ENCODE assay signal across 12 mouse cellular contexts in the genomic region with DNA sequence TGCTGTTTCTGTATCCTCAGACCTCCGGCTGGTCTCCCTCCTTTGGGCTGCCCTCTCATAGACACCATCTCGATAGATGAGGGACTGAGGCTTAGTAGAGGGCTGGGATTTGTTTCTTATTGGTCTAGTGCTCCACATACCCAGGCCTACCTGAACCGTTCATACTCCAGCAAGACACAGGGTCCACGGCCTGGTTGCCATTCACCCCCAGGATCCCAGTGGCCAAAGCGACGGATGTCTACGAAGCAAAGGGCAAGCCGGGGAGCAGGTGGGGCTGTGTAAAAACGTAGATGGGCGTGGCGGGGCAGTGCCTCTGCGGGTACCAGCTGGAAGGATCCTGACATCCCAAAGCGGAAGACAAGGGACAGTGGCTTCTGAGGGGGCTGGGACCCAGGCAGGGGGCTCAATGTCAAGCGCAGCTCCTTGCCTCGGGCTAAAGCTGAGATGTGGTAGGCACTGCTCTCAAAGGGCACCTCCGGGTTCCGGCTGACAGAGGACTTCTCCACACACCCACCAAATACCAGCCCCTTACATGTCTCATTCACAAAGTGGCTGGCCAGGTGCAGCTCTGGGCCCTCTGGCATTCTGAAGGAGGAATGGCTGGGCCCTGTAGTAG. TPM values are rescaled to one million over a fixed set of nuclear protein-coding genes. Genes with fewer than 3 reads are reported as not detected.
DNase-seq lines count a peak whose midpoint lies in the region; ATAC-seq and TF ChIP-seq lines count a peak whose summit lies in the region.
"Had no signal": no experiment of that assay in that cellular context is flagged by ENCODE, and none has a peak within 500 bp of the region (broad histone marks: within the 10 kb centered on the region; RNA-seq: fewer than 3 reads in every experiment).

No protein-coding gene starts in this region.

- no peak for TF ChIP-seq CTCF in lung, embryonic 14.5 days (IDR thresholded peaks at IDR 0.05; ENCODE audit: low read depth)
- no peak for TF ChIP-seq CTCF in lung, adult 2 months (IDR thresholded peaks at IDR 0.05; ENCODE audit: insufficient read depth, low read length)

- DNase-seq in lung, embryonic 14.5 days = no peak
- no peak for DNase-seq in lung, adult 2 months
- DNase-seq in midbrain, embryonic 14.5 days = no peak
- DNase-seq in frontal cortex, postnatal 36 days (ENCODE audit: low spot score in 2 of 2) = no peak
- no peak for DNase-seq in layer of hippocampus, adult 8-10 months (ENCODE audit: low spot score in 2 of 2)
- DNase-seq: kidney, adult 8-10 months; right cerebral cortex, postnatal 25 days; thymus, postnatal 36 days had no signal

- ATAC-seq in heart, embryonic 11.5 days (replicated peaks; ENCODE audit: insufficient number of reproducible peaks, low FRiP score, low TSS enrichment) = no peak
- no peak for ATAC-seq in heart, embryonic 12.5 days (ENCODE audit: insufficient number of reproducible peaks, low FRiP score)
- ATAC-seq in lung, embryonic 14.5 days (ENCODE audit: insufficient read depth) = no peak
- ATAC-seq in embryonic facial prominence, embryonic 13.5 days (ENCODE audit: insufficient number of reproducible peaks, insufficient read depth, low FRiP score, low TSS enrichment, low read depth) = no peak
- no peak for ATAC-seq in midbrain, embryonic 14.5 days (ENCODE audit: low FRiP score, low TSS enrichment)

- peak overlapping the region; percentile 89; the same call in 1 of the 2 replicates for H3K4me2 ChIP-seq in heart, embryonic 11.5 days
- no peak overlapping the region; the same call in 1 of the 2 replicates for H3K4me2 ChIP-seq in heart, embryonic 12.5 days
- peak overlapping the region; percentile 78 for H3K4me2 ChIP-seq in lung, embryonic 14.5 days
- H3K4me2 ChIP-seq in embryonic facial prominence, embryonic 13.5 days = peak overlapping the region; percentile 68
- peak overlapping the region; percentile 72 for H3K4me2 ChIP-seq in midbrain, embryonic 14.5 days (ENCODE audit: low read length)

- H3K9ac ChIP-seq in heart, embryonic 11.5 days (ENCODE audit: low read depth, low read length) = peak overlapping the region; percentile 82; the same call in 1 of the 2 replicates
- no peak overlapping the region for H3K9ac ChIP-seq in heart, embryonic 12.5 days
- no peak overlapping the region for H3K9ac ChIP-seq in lung, embryonic 14.5 days
- H3K9ac ChIP-seq in embryonic facial prominence, embryonic 13.5 days = 0 out of 2 replicates have a peak overlapping the region, but pooled peaks have one; percentile 72
- peak overlapping the region; percentile 67; the same call in 1 of the 2 replicates for H3K9ac ChIP-seq in midbrain, embryonic 14.5 days (replicated peaks; ENCODE audit: low read length)

- no peak overlapping the region for H3K27ac ChIP-seq in heart, embryonic 11.5 days (ENCODE audit: low read depth, low read length)
- no peak overlapping the region for H3K27ac ChIP-seq in heart, embryonic 12.5 days (ENCODE audit: poor library complexity, severe bottlenecking)
- H3K27ac ChIP-seq in lung, embryonic 14.5 days (ENCODE audit: low read depth) = no peak overlapping the region
- no peak overlapping the region for H3K27ac ChIP-seq in embryonic facial prominence, embryonic 13.5 days
- no peak overlapping the region for H3K27ac ChIP-seq in midbrain, embryonic 14.5 days (replicated peaks; ENCODE audit: low read depth, low read length)

- WGBS in heart, embryonic 11.5 days (ENCODE audit: insufficient replicate concordance) = 84% methylated on average over 17 of the region's 17 CpGs
- 81% methylated on average over 17 of the region's 17 CpGs for WGBS in heart, embryonic 12.5 days
- 82% methylated on average over 17 of the region's 17 CpGs for WGBS in lung, embryonic 14.5 days
- WGBS in lung, adult 2 months = 88% methylated on average over 17 of the region's 17 CpGs
- 81% methylated on average over 16 of the region's 17 CpGs for WGBS in embryonic facial prominence, embryonic 13.5 days
- WGBS in midbrain, embryonic 14.5 days = 85% methylated on average over 17 of the region's 17 CpGs

- no peak overlapping the region for H3K4me3 ChIP-seq in heart, embryonic 11.5 days (ENCODE audit: low read depth, low read length)
- no peak overlapping the region for H3K4me3 ChIP-seq in heart, embryonic 12.5 days
- H3K4me3 ChIP-seq in lung, embryonic 14.5 days (ENCODE audit: low read depth, low read length) = 0 out of 2 replicates have a peak overlapping the region, but pooled peaks have one; percentile 48
- no peak overlapping the region for H3K4me3 ChIP-seq in lung, adult 2 months (replicated peaks; ENCODE audit: extremely low read depth, low read depth, low read length)
- peak overlapping the region; percentile 62; the same call in 1 of the 2 replicates for H3K4me3 ChIP-seq in embryonic facial prominence, embryonic 13.5 days
- no peak overlapping the region for H3K4me3 ChIP-seq in midbrain, embryonic 14.5 days (replicated peaks; ENCODE audit: low read depth, low read length)

- no peaks in the 10 kb centered on the region for H3K9me3 ChIP-seq in heart, embryonic 11.5 days (replicated peaks; ENCODE audit: control insufficient read depth, low read length)
- no peaks in the 10 kb centered on the region for H3K9me3 ChIP-seq in heart, embryonic 12.5 days (replicated peaks)
- no peaks in the 10 kb centered on the region for H3K9me3 ChIP-seq in lung, embryonic 14.5 days (ENCODE audit: low read depth, low read length)
- no peaks in the 10 kb centered on the region for H3K9me3 ChIP-seq in embryonic facial prominence, embryonic 13.5 days
- no peaks in the 10 kb centered on the region for H3K9me3 ChIP-seq in midbrain, embryonic 14.5 days (ENCODE audit: control insufficient read depth, low read length)

- H3K36me3 ChIP-seq in heart, embryonic 11.5 days (ENCODE audit: control insufficient read depth, insufficient read depth, low read length) = no peaks in the 10 kb centered on the region
- H3K36me3 ChIP-seq in heart, embryonic 12.5 days = peaks cover 29% of the 10 kb centered on the region
- H3K36me3 ChIP-seq in lung, embryonic 14.5 days (ENCODE audit: insufficient read depth) = peaks cover 15% of the 10 kb centered on the region; the same call in 1 of the 2 replicates
- H3K36me3 ChIP-seq in embryonic facial prominence, embryonic 13.5 days = peaks cover 27% of the 10 kb centered on the region
- H3K36me3 ChIP-seq in midbrain, embryonic 14.5 days (ENCODE audit: control insufficient read depth, insufficient read depth, low read length) = peaks cover 17% of the 10 kb centered on the region

- no peak for TF ChIP-seq POLR2A in lung, adult 2 months (IDR thresholded peaks at IDR 0.05; ENCODE audit: borderline replicate concordance, extremely low read depth, low read depth, low read length)

- H3K4me1 ChIP-seq in heart, embryonic 11.5 days (ENCODE audit: control insufficient read depth, insufficient read depth, low read length) = peaks cover 4% of the 10 kb centered on the region; the same call in 1 of the 2 replicates
- H3K4me1 ChIP-seq in heart, embryonic 12.5 days (replicated peaks) = peaks cover 14% of the 10 kb centered on the region
- H3K4me1 ChIP-seq in lung, embryonic 14.5 days (ENCODE audit: insufficient read depth) = 0 out of 2 replicates have a peak, but pooled peaks cover 4% of the 10 kb centered on the region
- H3K4me1 ChIP-seq in lung, adult 2 months (ENCODE audit: control insufficient read depth, insufficient read depth, low read length) = peaks cover 9% of the 10 kb centered on the region; the same call in 1 of the 2 replicates
- peaks cover 17% of the 10 kb centered on the region for H3K4me1 ChIP-seq in embryonic facial prominence, embryonic 13.5 days
- H3K4me1 ChIP-seq in midbrain, embryonic 14.5 days (ENCODE audit: control insufficient read depth, insufficient read depth, low read length) = peaks cover 15% of the 10 kb centered on the region

- H3K27me3 ChIP-seq in heart, embryonic 11.5 days (ENCODE audit: control insufficient read depth, insufficient read depth, low read length) = no peaks in the 10 kb centered on the region
- H3K27me3 ChIP-seq in heart, embryonic 12.5 days (replicated peaks) = no peaks in the 10 kb centered on the region
- H3K27me3 ChIP-seq in lung, embryonic 14.5 days (ENCODE audit: insufficient read depth, low read length) = no peaks in the 10 kb centered on the region
- H3K27me3 ChIP-seq in embryonic facial prominence, embryonic 13.5 days = no peaks in the 10 kb centered on the region
- no peaks in the 10 kb centered on the region for H3K27me3 ChIP-seq in midbrain, embryonic 14.5 days (ENCODE audit: control insufficient read depth, insufficient read depth, low read length)
- H3K27me3 ChIP-seq: CH12.LX had no signal

RNA-seq across cellular contexts. Expression of a gene that starts 1.5 kb away (rescaled TPM):
- 4.4 and 6.0 TPM in 2 replicates for polyA plus RNA-seq in heart, embryonic 11.5 days (2014; fragmentation: Nextera tagmentation; extraction: Ambion mirVana)
- polyA plus RNA-seq in heart, embryonic 12.5 days (2016; fragmentation: Nextera tagmentation; extraction: Ambion mirVana) = 4.3 and 5.2 TPM in 2 replicates
- polyA plus RNA-seq in lung, embryonic 14.5 days (2014; fragmentation: Nextera tagmentation; extraction: Ambion mirVana) = 5.9 and 7.1 TPM in 2 replicates
- polyA plus RNA-seq in lung, adult 2 months (2012; rRNA removed) = 10.2 and 10.4 TPM in 2 replicates
- polyA plus RNA-seq in embryonic facial prominence, embryonic 13.5 days (2015; fragmentation: Nextera tagmentation; extraction: Ambion mirVana) = 7.2 and 10.1 TPM in 2 replicates
- polyA plus RNA-seq in midbrain, embryonic 14.5 days (2014; fragmentation: Nextera tagmentation; extraction: Ambion mirVana) = 7.2 and 8.3 TPM in 2 replicates
- total RNA-seq in layer of hippocampus, adult 8-10 months (2022) = 10 to 100 TPM in 1 of 4 experiments, 1 to 10 TPM in 3; 9.4 to 10.4 (median 9.8) TPM

RNA-seq across cellular contexts. Expression of a gene that starts 11.6 kb away (rescaled TPM):
- polyA plus RNA-seq in heart, embryonic 11.5 days (2014; fragmentation: Nextera tagmentation; extraction: Ambion mirVana) = 65.8 and 67.9 TPM in 2 replicates
- 60.3 and 61.5 TPM in 2 replicates for polyA plus RNA-seq in heart, embryonic 12.5 days (2016; fragmentation: Nextera tagmentation; extraction: Ambion mirVana)
- polyA plus RNA-seq in lung, embryonic 14.5 days (2014; fragmentation: Nextera tagmentation; extraction: Ambion mirVana) = 78.5 and 79.2 TPM in 2 replicates
- 110 and 137 TPM in 2 replicates for polyA plus RNA-seq in lung, adult 2 months (2012; rRNA removed)
- 91.8 and 97.7 TPM in 2 replicates for polyA plus RNA-seq in embryonic facial prominence, embryonic 13.5 days (2015; fragmentation: Nextera tagmentation; extraction: Ambion mirVana)
- polyA plus RNA-seq in midbrain, embryonic 14.5 days (2014; fragmentation: Nextera tagmentation; extraction: Ambion mirVana) = 159 and 190 TPM in 2 replicates
- total RNA-seq in layer of hippocampus, adult 8-10 months (2022) = 10 to 100 TPM; 89.4 to 97.5 (median 92.1) TPM

RNA-seq across cellular contexts. Expression of a gene that starts 16.1 kb away (rescaled TPM):
- 22.0 and 29.1 TPM in 2 replicates for polyA plus RNA-seq in heart, embryonic 11.5 days (2014; fragmentation: Nextera tagmentation; extraction: Ambion mirVana)
- polyA plus RNA-seq in heart, embryonic 12.5 days (2016; fragmentation: Nextera tagmentation; extraction: Ambion mirVana) = 57.1 and 59.6 TPM in 2 replicates
- 44.2 and 45.2 TPM in 2 replicates for polyA plus RNA-seq in lung, embryonic 14.5 days (2014; fragmentation: Nextera tagmentation; extraction: Ambion mirVana)
- 232 and 233 TPM in 2 replicates for polyA plus RNA-seq in lung, adult 2 months (2012; rRNA removed)
- 66.9 and 77.5 TPM in 2 replicates for polyA plus RNA-seq in embryonic facial prominence, embryonic 13.5 days (2015; fragmentation: Nextera tagmentation; extraction: Ambion mirVana)
- polyA plus RNA-seq in midbrain, embryonic 14.5 days (2014; fragmentation: Nextera tagmentation; extraction: Ambion mirVana) = 43.0 and 52.2 TPM in 2 replicates
- total RNA-seq in layer of hippocampus, adult 8-10 months (2022) = 100 to 1,000 TPM; 153 to 212 (median 175) TPM

Comparison
In these comparisons a context has a peak if more than half of its experiments do, and no peak if none do; other contexts are left out.
1. H3K4me3 ChIP-seq: peak in lung, embryonic 14.5 days (single experiment) and embryonic facial prominence, embryonic 13.5 days (single experiment); none in heart, embryonic 11.5 days (single experiment), heart, embryonic 12.5 days (single experiment), lung, adult 2 months (single experiment) and midbrain, embryonic 14.5 days (single experiment).
2. H3K9ac ChIP-seq: peak in heart, embryonic 11.5 days (single experiment), embryonic facial prominence, embryonic 13.5 days (single experiment) and midbrain, embryonic 14.5 days (single experiment); none in heart, embryonic 12.5 days (single experiment) and lung, embryonic 14.5 days (single experiment).